Comparison of ENCODE assay signal across 8 mouse cellular contexts in genomic region chr7:118242911-118243412, GRCm38 (mm10). TPM values are rescaled to one million over a fixed set of nuclear protein-coding genes. Genes with fewer than 3 reads are reported as not detected.
A peak's percentile ranks its signal among the peaks of the same experiment; 100 is the strongest.
DNase-seq lines count a peak whose midpoint lies in the region; ATAC-seq and TF ChIP-seq lines count a peak whose summit lies in the region.

No protein-coding gene starts in this region.

- peak overlapping the region; percentile 96 for H3K9ac ChIP-seq in kidney, embryonic 14.5 days (ENCODE audit: low read depth, low read length)
- peak overlapping the region; percentile 96 for H3K9ac ChIP-seq in forebrain, embryonic 12.5 days

- H3K27ac ChIP-seq in kidney, embryonic 14.5 days (ENCODE audit: low read depth, low read length), result peak overlapping the region; percentile 96
- H3K27ac ChIP-seq in forebrain, embryonic 12.5 days, result peak overlapping the region; percentile 95
- peak overlapping the region; percentile 93 for H3K27ac ChIP-seq in small intestine, adult 2 months (ENCODE audit: insufficient read depth, low read depth, low read length)

- intact Hi-C loops in left cerebral cortex, postnatal 4 days (cut with DNase I), result no loop called here

- DNase-seq in kidney, postnatal 14 days, result no peak
- DNase-seq in Patski (ENCODE audit: low read depth, low spot score) (no peak), liver (peak; percentile 70)
- DNase-seq in cerebellum, adult 11-12 months, result no peak
- DNase-seq in left cerebral cortex, postnatal 4 days, result no peak

- no peaks in the 10 kb centered on the region for H3K36me3 ChIP-seq in kidney, embryonic 14.5 days (ENCODE audit: control insufficient read depth, insufficient read depth, low read length)
- H3K36me3 ChIP-seq in forebrain, embryonic 12.5 days (replicated peaks), result no peaks in the 10 kb centered on the region
- no peaks in the 10 kb centered on the region for H3K36me3 ChIP-seq in small intestine, adult 2 months (ENCODE audit: control insufficient read depth, insufficient read depth, low read length)

- in situ Hi-C loops in Patski (cut with MboI; ENCODE audit: low pct_unique_long_range_greater_than_20kb), result no loop called here

- POLR2A ChIA-PET in Patski (lab: Charles Lee), result interaction anchor here (0.9 to 1.1 kb wide), 3 partner anchors 10 to 33 kb away, joined by 3 to 4 read pairs (median 3); no protein-coding TSS in a partner anchor

- peak; percentile 60 for ATAC-seq in kidney, embryonic 14.5 days (ENCODE audit: low FRiP score, low TSS enrichment)
- ATAC-seq in Patski, result peak; percentile 44
- peak; percentile 63 for ATAC-seq in forebrain, embryonic 12.5 days (ENCODE audit: low FRiP score)

- no peaks in the 10 kb centered on the region for H3K9me3 ChIP-seq in kidney, embryonic 14.5 days (ENCODE audit: control insufficient read depth, low read length)
- no peaks in the 10 kb centered on the region for H3K9me3 ChIP-seq in forebrain, embryonic 12.5 days

- peak overlapping the region; percentile 47 for H3K4me2 ChIP-seq in kidney, embryonic 14.5 days (replicated peaks; ENCODE audit: low read depth, low read length)
- peak overlapping the region; percentile 72 for H3K4me2 ChIP-seq in forebrain, embryonic 12.5 days

- peak overlapping the region; percentile 95 for H3K4me3 ChIP-seq in kidney, embryonic 14.5 days (ENCODE audit: low read length)
- peak overlapping the region; percentile 96 for H3K4me3 ChIP-seq in forebrain, embryonic 12.5 days (replicated peaks)
- peak overlapping the region; percentile 99 for H3K4me3 ChIP-seq in small intestine, adult 2 months (ENCODE audit: low read depth, low read length)

- under 1% methylated on average over 50 of the region's 50 CpGs for WGBS in kidney, embryonic 14.5 days
- whole genome bisulfite sequencing in forebrain, embryonic 12.5 days, result under 1% methylated on average over 50 of the region's 50 CpGs
- under 1% methylated on average over 50 of the region's 50 CpGs for WGBS in small intestine, adult 2 months

- TF ChIP-seq POLR2A in small intestine, adult 2 months (IDR thresholded peaks at IDR 0.05; ENCODE audit: low read depth, low read length), result no peak

- no peak for TF ChIP-seq CTCF in Patski (IDR thresholded peaks at IDR 0.05)
- TF ChIP-seq CTCF in small intestine, adult 2 months (IDR thresholded peaks at IDR 0.05; ENCODE audit: extremely low read depth, insufficient read length, insufficient replicate concordance, low read depth, low read length), result no peak

- H3K27me3 ChIP-seq in kidney, embryonic 14.5 days (ENCODE audit: control insufficient read depth, insufficient read depth, low read length), result no peaks in the 10 kb centered on the region
- no peaks in the 10 kb centered on the region for H3K27me3 ChIP-seq in Patski
- no peaks in the 10 kb centered on the region for H3K27me3 ChIP-seq in forebrain, embryonic 12.5 days
- no peaks in the 10 kb centered on the region for H3K27me3 ChIP-seq in small intestine, adult 2 months (ENCODE audit: control insufficient read depth, insufficient read depth, low read length)

- H3K4me1 ChIP-seq in kidney, embryonic 14.5 days (ENCODE audit: control insufficient read depth, insufficient read depth, low read length), result peaks cover 10% of the 10 kb centered on the region
- H3K4me1 ChIP-seq in forebrain, embryonic 12.5 days, result peaks cover 13% of the 10 kb centered on the region
- H3K4me1 ChIP-seq in small intestine, adult 2 months (ENCODE audit: control insufficient read depth, insufficient read depth, insufficient read length, low read length), result peaks cover 4% of the 10 kb centered on the region

- CTCF ChIA-PET in Patski (lab: Charles Lee), result no interaction called here

RNA-seq across cellular contexts. Expression of gene Smg1, which starts 0.5 kb away (rescaled TPM):
- polyA plus RNA-seq in kidney, embryonic 14.5 days (2014; fragmentation: Nextera tagmentation; extraction: Ambion mirVana), result 17.7 and 35.3 TPM in 2 replicates
- polyA plus RNA-seq in Patski (2021), result 30.6 TPM
- polyA plus RNA-seq in forebrain, embryonic 12.5 days (2016; fragmentation: Nextera tagmentation; extraction: Ambion mirVana), result 23.4 and 24.2 TPM in 2 replicates
- polyA plus RNA-seq in small intestine, adult 2 months (2012; rRNA removed), result 20.1 and 38.3 TPM in 2 replicates
- total RNA-seq in left cerebral cortex, postnatal 4 days (2021), result 10 to 100 TPM; 81.4 to 88.6 TPM
